Mouse (Mus musculus) intestine, embryonic 16.5 days (tissue): ENCODE data around the gene Anxa6. TPM values are rescaled to one million over a fixed set of nuclear protein-coding genes. Genes with fewer than 3 reads are reported as not detected.
A peak's percentile ranks its signal among the peaks of the same experiment; 100 is the strongest.

Experiments used
- ATAC-seq: fragments of 200-750 bp; cut with Nextera tagmentation; 2 replicates; pipeline ENCODE4 v1.8.0; 2017; ENCODE audit warnings: moderate TSS enrichment, moderate library complexity
- H3K27ac ChIP-seq: fragments of 300-500 bp; sonication (generic); 2 replicates; pipeline ENCODE4 v1.5.1; 2014; ENCODE audit warnings: mild to moderate bottlenecking, low read length
- H3K27me3 ChIP-seq: fragments of 300-500 bp; sonication (generic); replicated peaks from 2 replicates; pipeline ENCODE4 v1.6.1; 2014; ENCODE audit warnings: low read length, control low read depth, mixed read lengths; ENCODE audit not compliant: control insufficient read depth, insufficient read depth
- H3K36me3 ChIP-seq: fragments of 300-500 bp; sonication (generic); 2 replicates; pipeline ENCODE4 v1.6.1; 2014; ENCODE audit warnings: low read length, control low read depth; ENCODE audit not compliant: control insufficient read depth, insufficient read depth
- H3K4me1 ChIP-seq: fragments of 300-500 bp; sonication (generic); 2 replicates; pipeline ENCODE4 v1.6.1; 2014; ENCODE audit warnings: low read length, control low read depth, mixed read lengths; ENCODE audit not compliant: control insufficient read depth, insufficient read depth
- H3K4me2 ChIP-seq: fragments of 300-500 bp; sonication (generic); 2 replicates; pipeline ENCODE4 v1.6.1; 2014; ENCODE audit warnings: low read depth, low read length, control low read depth
- H3K4me3 ChIP-seq: fragments of 300-500 bp; sonication (generic); 2 replicates; pipeline ENCODE4 v1.5.1; 2014; ENCODE audit warnings: mild to moderate bottlenecking, low read length
- H3K9ac ChIP-seq: fragments of 300-500 bp; sonication (generic); 2 replicates; pipeline ENCODE4 v1.6.1; 2014; ENCODE audit warnings: low read depth, low read length
- H3K9me3 ChIP-seq: fragments of 300-500 bp; sonication (generic); 2 replicates; pipeline ENCODE4 v1.6.1; 2016; ENCODE audit warnings: low read length, control low read depth; ENCODE audit not compliant: control insufficient read depth
- WGBS: fragments of 180-500 bp; shearing (Covaris S2); extraction: QIAGEN DNeasy Blood & Tissue Kit; methylation state at CpG from one replicate; pipeline ENCODE4 v1.1.7; 2014; 5-methylcytosine and 5-hydroxymethylcytosine counted together
- polyA plus RNA-seq: library from polyadenylated mRNA; unstranded; fragments of >200 nt; fragmentation: Nextera tagmentation; extraction: Ambion mirVana; gene quantifications from 2 replicates; pipeline ENCODE4 v1.2.1, GENCODE M21; 2015

Gene Anxa6
- polyA plus RNA-seq, 1 experiment from 2014 or later = 247 TPM

GRCm38 (mm10) chr11:54975756-54976155 lies 57.5 kb downstream of the Anxa6 start:
- Histone ChIP-seq H3K36me3 (no peaks in the 10 kb centered on the region), H3K4me3 (no peak overlapping the region), H3K9me3 (no peaks in the 10 kb centered on the region), H3K27ac (no peak overlapping the region), H3K9ac (no peak overlapping the region), H3K27me3 (no peaks in the 10 kb centered on the region), H3K4me1 (peaks cover 18% of the 10 kb centered on the region), H3K4me2 (no peak overlapping the region)
- ATAC-seq = no peak
- WGBS = 83% methylated on average over 2 of the region's 2 CpGs

GRCm38 (mm10) chr11:54975340-54975739 lies 57.9 kb downstream of the Anxa6 start:
- Histone ChIP-seq H3K4me3 (no peak overlapping the region), H3K27me3 (no peaks in the 10 kb centered on the region), H3K36me3 (no peaks in the 10 kb centered on the region), H3K27ac (no peak overlapping the region; the same call in 1 of the 2 replicates), H3K4me1 (peaks cover 18% of the 10 kb centered on the region), H3K9me3 (no peaks in the 10 kb centered on the region), H3K9ac (no peak overlapping the region), H3K4me2 (no peak overlapping the region)
- no peak for ATAC-seq
- 90% methylated on average over 5 of the region's 5 CpGs for WGBS

GRCm38 (mm10) chr11:54974639-54975038 lies 58.6 kb downstream of the Anxa6 start:
- H3K27me3 ChIP-seq = no peaks in the 10 kb centered on the region
- WGBS = 88% methylated on average over 4 of the region's 4 CpGs
- no peaks in the 10 kb centered on the region for H3K36me3 ChIP-seq
- H3K9me3 ChIP-seq = no peaks in the 10 kb centered on the region
- H3K4me1 ChIP-seq = peaks cover 18% of the 10 kb centered on the region
- no peak overlapping the region for H3K9ac ChIP-seq
- no peak for ATAC-seq
- H3K27ac ChIP-seq = no peak overlapping the region
- no peak overlapping the region for H3K4me2 ChIP-seq
- no peak overlapping the region for H3K4me3 ChIP-seq

- H3K9me3 ChIP-seq = no peaks in the 10 kb centered on the region
- no peaks in the 10 kb centered on the region for H3K36me3 ChIP-seq
- WGBS = 47% methylated on average over 8 of the region's 8 CpGs
- H3K4me3 ChIP-seq = no peak overlapping the region
- H3K27me3 ChIP-seq = no peaks in the 10 kb centered on the region
- peaks cover 18% of the 10 kb centered on the region for H3K4me1 ChIP-seq
- peak; percentile 73 for ATAC-seq
- no peak overlapping the region for H3K4me2 ChIP-seq
- H3K9ac ChIP-seq = 0 out of 2 replicates have a peak overlapping the region, but pooled peaks have one; percentile 29
- H3K27ac ChIP-seq = peak overlapping the region; percentile 35
Observed at GRCm38 (mm10) chr11:54973481-54974212, 59.6 kb downstream of the Anxa6 start.

- peak overlapping the region; percentile 35 for H3K27ac ChIP-seq
- H3K4me3 ChIP-seq = no peak overlapping the region
- peaks cover 18% of the 10 kb centered on the region for H3K4me1 ChIP-seq
- no peaks in the 10 kb centered on the region for H3K36me3 ChIP-seq
- H3K27me3 ChIP-seq = no peaks in the 10 kb centered on the region
- no peak overlapping the region for H3K4me2 ChIP-seq
- H3K9me3 ChIP-seq = no peaks in the 10 kb centered on the region
- H3K9ac ChIP-seq = no peak overlapping the region
- peak; percentile 49; the same call in 1 of the 2 replicates for ATAC-seq
- 50% methylated on average over 4 of the region's 6 CpGs for WGBS
Observed at GRCm38 (mm10) chr11:54972789-54973188, 60.5 kb downstream of the Anxa6 start.

- peak; percentile 25; the same call in 1 of the 2 replicates for ATAC-seq
- Histone ChIP-seq H3K4me3 (no peak overlapping the region), H3K4me2 (no peak overlapping the region), H3K9ac (no peak overlapping the region), H3K4me1 (peaks cover 18% of the 10 kb centered on the region), H3K36me3 (no peaks in the 10 kb centered on the region), H3K27ac (no peak overlapping the region), H3K27me3 (no peaks in the 10 kb centered on the region), H3K9me3 (no peaks in the 10 kb centered on the region)
- 40% methylated on average over 4 of the region's 4 CpGs for whole genome bisulfite sequencing
Observed at GRCm38 (mm10) chr11:54972049-54972723, 61.1 kb downstream of the Anxa6 start.

- Histone ChIP-seq H3K27me3 (no peaks in the 10 kb centered on the region), H3K27ac (no peak overlapping the region), H3K9me3 (no peaks in the 10 kb centered on the region), H3K9ac (no peak overlapping the region), H3K4me1 (peaks cover 18% of the 10 kb centered on the region), H3K36me3 (no peaks in the 10 kb centered on the region), H3K4me2 (no peak overlapping the region), H3K4me3 (no peak overlapping the region)
- WGBS = 64% methylated on average over 8 of the region's 8 CpGs
- ATAC-seq = no peak
Observed at GRCm38 (mm10) chr11:54971365-54972048, 61.7 kb downstream of the Anxa6 start.

GRCm38 (mm10) chr11:54965234-54965633 lies 68.0 kb downstream of the Anxa6 start:
- Histone ChIP-seq H3K27ac (no peak overlapping the region), H3K9me3 (no peaks in the 10 kb centered on the region), H3K4me2 (no peak overlapping the region), H3K4me1 (peaks cover 22% of the 10 kb centered on the region), H3K4me3 (no peak overlapping the region), H3K27me3 (no peaks in the 10 kb centered on the region), H3K36me3 (no peaks in the 10 kb centered on the region), H3K9ac (no peak overlapping the region)
- WGBS = 79% methylated on average over 6 of the region's 6 CpGs
- ATAC-seq = no peak

- WGBS = 17% methylated on average over 6 of the region's 6 CpGs
Observed at GRCm38 (mm10) chr11:54962810-54963209, 70.4 kb downstream of the Anxa6 start, which contains the start of gene Tnip1. Tnip1 (minus strand) TSS chr11:54962917.

More at GRCm38 (mm10) chr11:54962810-54963209, 70.4 kb downstream of the Anxa6 start, which contains the start of gene Tnip1:
- Histone ChIP-seq H3K4me3 (peak within 1 kb of the TSS; percentile 22), H3K27ac (peak within 1 kb of the TSS; percentile 74), H3K36me3 (no peaks in the 10 kb centered on the region), H3K4me2 (peak within 1 kb of the TSS; percentile 37), H3K9ac (peak within 1 kb of the TSS; percentile 56), H3K27me3 (no peaks in the 10 kb centered on the region), H3K9me3 (no peaks in the 10 kb centered on the region), H3K4me1 (peaks cover 30% of the 10 kb centered on the region)
- peak; percentile 26 for ATAC-seq
